Mouse (Mus musculus) cerebellum, adult 11-12 months (tissue): ENCODE measurements at regions not wholly inside any gene's neighbourhood (a gene's known extent, or its start where the extent isn't known, plus 50 kb on each side); places are given as distances from the start of the nearest gene placed in this dataset.

Experiments
- DNase-seq: peaks from one replicate; pipeline ENCODE4 v3.0.0; 2022

DNA sequence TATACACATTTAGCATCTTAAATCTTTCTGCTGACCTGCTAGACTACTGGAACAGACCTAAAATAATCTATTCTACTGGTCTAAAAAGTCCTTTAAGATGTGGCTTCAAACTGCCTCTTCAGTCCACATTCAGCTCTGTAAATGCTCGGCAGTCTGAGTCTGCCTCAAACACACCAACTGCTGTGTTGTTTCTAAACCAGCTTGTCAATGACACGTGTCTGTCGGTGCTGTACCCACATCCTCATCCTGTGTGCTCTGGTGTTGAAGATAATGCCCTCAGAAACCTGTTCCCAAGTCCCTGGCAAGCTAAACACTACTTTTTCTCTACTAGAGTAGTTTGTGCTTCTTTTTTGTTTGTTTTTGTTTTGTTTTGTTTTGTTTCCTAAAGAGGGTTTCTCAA, 58.9 kb upstream of the Mbnl1 start:
- DNase-seq: no peak

DNA sequence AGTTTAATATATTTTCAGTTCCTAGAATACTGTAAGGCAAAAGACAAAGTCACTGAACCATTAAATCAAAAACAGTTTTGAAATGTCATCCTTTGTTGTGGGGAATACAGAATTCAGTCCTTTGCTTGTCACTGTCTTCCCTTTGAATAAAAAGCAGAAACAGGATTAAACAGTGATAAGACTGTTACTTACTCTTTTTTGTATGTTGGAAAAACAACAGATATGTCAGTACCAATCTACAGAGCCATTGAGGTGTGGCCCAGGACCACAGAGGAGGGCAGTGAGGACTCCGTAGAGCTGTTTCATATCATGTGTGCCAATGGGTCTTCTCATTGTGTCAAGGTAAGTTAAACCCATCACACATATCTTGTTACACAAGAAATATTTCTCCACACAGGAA, 55.6 kb upstream of the Mbnl1 start:
- no peak for DNase-seq

- DNase-seq: no peak
These were observed 54.0 kb upstream of the Mbnl1 start for GRCm38 (mm10) chr3:60418652-60419051.

DNA sequence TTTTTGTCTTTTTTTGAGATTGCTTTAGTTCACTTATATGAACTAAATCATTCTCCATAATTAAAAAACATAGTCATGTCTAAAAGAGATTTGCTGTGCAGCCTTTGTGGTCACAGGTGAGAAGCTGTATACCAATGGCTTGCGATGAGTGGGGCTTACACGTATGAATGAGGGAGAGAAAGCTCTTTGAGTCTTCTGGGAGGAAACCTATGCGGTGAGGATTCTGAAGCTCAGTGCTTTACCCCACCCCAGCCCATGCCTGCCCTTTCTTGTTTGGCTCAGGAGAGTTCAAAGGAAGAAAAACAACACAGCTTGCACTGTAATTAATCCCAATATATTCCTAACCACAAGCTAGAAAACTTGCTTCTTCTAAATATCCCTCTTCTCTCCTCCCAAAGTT, 53.4 kb upstream of the Mbnl1 start:
- DNase-seq: no peak
